Mouse (Mus musculus) left cerebral cortex, adult 2 months (tissue): ENCODE results near the gene Trak1. TPM values are rescaled to one million over a fixed set of nuclear protein-coding genes. Genes with fewer than 3 reads are reported as not detected.

Source experiments
- DNase-seq, 2 experiments: peaks; one replicate each; pipeline ENCODE4 v3.0.0; 2021 to 2022; ENCODE audit warnings: low spot score in 2 of 2, mixed read lengths in 1 of 2; ENCODE audit errors: extremely low spot score in 1 of 2
- H3K27ac ChIP-seq: fragments of 200-600 bp; 2 replicates; pipeline ENCODE4 v1.8.1; 2022
- H3K4me3 ChIP-seq: fragments of 200-600 bp; 2 replicates; pipeline ENCODE4 v1.8.1; 2022
- CTCF ChIP-seq: fragments of 200-600 bp; IDR thresholded peaks from 2 replicates; pipeline ENCODE4 v1.8.1; 2022; ENCODE audit warnings: antibody characterized with exemption, mild to moderate bottlenecking, moderate library complexity
- intact Hi-C: fragments of 180-260 bp; cut with DNase I; formaldehyde crosslinking; loops from one replicate; pipeline ENCODE4 v1.15.1; 2025
- long read RNA-seq, 2 experiments: library from polyadenylated mRNA; stranded (forward); transcript quantifications; one replicate each; pipeline ENCODE4 v2.0.0; 2021; ENCODE audit warnings: borderline mapping rate in 2 of 2
- total RNA-seq, 2 experiments: library from RNA; stranded (reverse); gene quantifications; 2 replicates each; pipeline ENCODE4 v1.2.3; 2021

The Trak1 gene
- total RNA-seq = 100 to 1,000 TPM; 247 to 298 TPM
- long read RNA-seq, experiment 1, full-length matches to known transcripts = 22 of 274 reads
- long read RNA-seq, experiment 1, partial matches to known transcripts = 34 of 274 reads
- long read RNA-seq, experiment 1, other reads (novel, unspliced or antisense) = 218 of 274 reads
- long read RNA-seq, experiment 2, full-length matches to known transcripts = 20 of 243 reads
- long read RNA-seq, experiment 2, partial matches to known transcripts = 47 of 243 reads
- long read RNA-seq, experiment 2, other reads (novel, unspliced or antisense) = 176 of 243 reads

GRCm38 (mm10) chr9:121297171-121298064, at the start of gene Trak1:
TSS of gene Trak1 (plus strand) at chr9:121297502.
- DNase-seq = peak; percentile 56 to 68
- TF ChIP-seq CTCF = no peak
- peak within 1 kb of the TSS; percentile 83 for H3K4me3 ChIP-seq
- intact Hi-C loops = loop anchor here (2.0 to 5.0 kb wide), 3 partner anchors 17 to 73 kb away; no protein-coding TSS in a partner anchor
- peak within 1 kb of the TSS; percentile 89 for H3K27ac ChIP-seq

GRCm38 (mm10) chr9:121247956-121248775, 49.1 kb upstream of the Trak1 start:
- intact Hi-C loops = loop anchor here (1.0 to 10.0 kb wide), 5 partner anchors 126 to 427 kb away; no protein-coding TSS in a partner anchor
- Histone ChIP-seq H3K27ac (no peak overlapping the region), H3K4me3 (no peak overlapping the region)
- TF ChIP-seq CTCF = peak; percentile 81
- peak; percentile 78 to 86 for DNase-seq

- peak; percentile 8 for DNase-seq
- TF ChIP-seq CTCF = no peak
- intact Hi-C loops = loop anchor here (2.0 to 10.0 kb wide), 4 partner anchors 207 to 425 kb away; no protein-coding TSS in a partner anchor
- Histone ChIP-seq H3K27ac (no peak overlapping the region), H3K4me3 (no peak overlapping the region)
Observed at GRCm38 (mm10) chr9:121249805-121250204, 47.5 kb upstream of the Trak1 start.

GRCm38 (mm10) chr9:121250854-121251253, 46.4 kb upstream of the Trak1 start:
- Histone ChIP-seq H3K27ac (no peak overlapping the region), H3K4me3 (no peak overlapping the region)
- intact Hi-C loops = no loop called here
- TF ChIP-seq CTCF = no peak
- peak; percentile 5 to 8 for DNase-seq

GRCm38 (mm10) chr9:121253983-121254382, 43.3 kb upstream of the Trak1 start:
- no peak for TF ChIP-seq CTCF
- no peak overlapping the region for H3K4me3 ChIP-seq
- no peak overlapping the region for H3K27ac ChIP-seq
- intact Hi-C loops = no loop called here
- DNase-seq = peak; percentile 7 to 8

- Histone ChIP-seq H3K27ac (no peak overlapping the region), H3K4me3 (no peak overlapping the region)
- no peak for DNase-seq
- intact Hi-C loops = no loop called here
- TF ChIP-seq CTCF = no peak
Observed at GRCm38 (mm10) chr9:121254761-121255160, 42.5 kb upstream of the Trak1 start.

- intact Hi-C loops = no loop called here
- no peak for TF ChIP-seq CTCF
Observed at GRCm38 (mm10) chr9:121257106-121257505, 40.2 kb upstream of the Trak1 start.

GRCm38 (mm10) chr9:121265307-121265706, 32.0 kb upstream of the Trak1 start:
- intact Hi-C loops = no loop called here
- DNase-seq = no peak
- no peak overlapping the region for H3K27ac ChIP-seq
- TF ChIP-seq CTCF = no peak
- H3K4me3 ChIP-seq = no peak overlapping the region

More at GRCm38 (mm10) chr9:121257106-121257505, 40.2 kb upstream of the Trak1 start:
- DNase-seq = no peak
- no peak overlapping the region for H3K4me3 ChIP-seq
- H3K27ac ChIP-seq = no peak overlapping the region

- no peak for DNase-seq
- no peak for TF ChIP-seq CTCF
- Histone ChIP-seq H3K4me3 (no peak overlapping the region), H3K27ac (no peak overlapping the region)
- intact Hi-C loops = no loop called here
Observed at GRCm38 (mm10) chr9:121271149-121271548, 26.2 kb upstream of the Trak1 start.

- intact Hi-C loops = no loop called here
- Histone ChIP-seq H3K4me3 (no peak overlapping the region), H3K27ac (no peak overlapping the region)
- TF ChIP-seq CTCF = no peak
- DNase-seq = no peak
Observed at GRCm38 (mm10) chr9:121271561-121271960, 25.7 kb upstream of the Trak1 start.

- intact Hi-C loops = no loop called here
- TF ChIP-seq CTCF = no peak
- DNase-seq = no peak
- Histone ChIP-seq H3K27ac (peak overlapping the region; percentile 96), H3K4me3 (peak overlapping the region; percentile 75)
Observed at GRCm38 (mm10) chr9:121276745-121277117, 20.6 kb upstream of the Trak1 start.
